Mouse (Mus musculus) gastrocnemius, postnatal 36 days (tissue): ENCODE results near the gene Vasn. TPM values are rescaled to one million over a fixed set of nuclear protein-coding genes. Genes with fewer than 3 reads are reported as not detected.

Experiments
- total RNA-seq, 2 experiments: library from RNA; stranded (reverse); gene quantifications; 2 replicates each; pipeline ENCODE4 v1.2.3; 2021

Gene Vasn
- total RNA-seq, 2 experiments from 2014 or later: 3.8 to 4.0 TPM

Other genes with a start within 250 kb of the Vasn start
- gene Adcy9, start 219.4 kb upstream of the Vasn start, total RNA-seq: 10 to 100 TPM; 26.3 to 30.6 TPM
- 1,000 to 10,000 TPM; 1,182 to 1,390 TPM for gene Srl, start 98.1 kb upstream of the Vasn start, total RNA-seq
- gene Tfap4, start 80.1 kb upstream of the Vasn start, total RNA-seq: 1 to 10 TPM; 2.6 to 4.1 TPM
- 1 to 10 TPM; 5.9 to 7.0 TPM for gene Glis2, start 45.2 kb upstream of the Vasn start, total RNA-seq
- gene Pam16, start 15.0 kb upstream of the Vasn start, total RNA-seq: 10 to 100 TPM; 87.0 to 91.6 TPM
- gene Dnaja3, start within 50 bp of the Vasn start, total RNA-seq: 10 to 100 TPM; 90.1 TPM
- 10 to 100 TPM; 13.1 to 15.2 TPM for gene Coro7, start 39.8 kb downstream of the Vasn start, total RNA-seq
- gene Nmral1, start 79.4 kb downstream of the Vasn start, total RNA-seq: 1 to 10 TPM; 2.8 to 3.0 TPM
- gene Hmox2, start 86.4 kb downstream of the Vasn start, total RNA-seq: 10 to 100 TPM; 31.5 to 35.3 TPM
- gene Cdip1, start 150.4 kb downstream of the Vasn start, total RNA-seq: 10 to 100 TPM; 63.2 to 80.0 TPM
- gene 4930562C15Rik, start 195.5 kb downstream of the Vasn start, total RNA-seq: not detected
- 10 to 100 TPM; 31.9 to 38.9 TPM for gene Ubald1, start 240.4 kb downstream of the Vasn start, total RNA-seq
- gene Mgrn1, start 246.3 kb downstream of the Vasn start, total RNA-seq: 10 to 100 TPM; 49.4 to 52.7 TPM